Mouse (Mus musculus) kidney, postnatal 0 days (tissue): ENCODE data around the gene Tubb5. TPM values are rescaled to one million over a fixed set of nuclear protein-coding genes. Genes with fewer than 3 reads are reported as not detected.

ENCODE experiments used
- ATAC-seq: fragments of 200-750 bp; cut with Nextera tagmentation; replicated peaks from 2 replicates; pipeline ENCODE4 v1.8.0; 2017; ENCODE audit warnings: low read depth, moderate number of reproducible peaks, moderate TSS enrichment, moderate library complexity; ENCODE audit not compliant: low FRiP score
- DNase-seq: peaks from one replicate; pipeline ENCODE4 v3.0.0-alpha.2; 2016; ENCODE audit warnings: low spot score
- H3K27ac ChIP-seq: fragments of 300-500 bp; sonication (generic); 2 replicates; pipeline ENCODE4 v1.5.1; 2014; ENCODE audit warnings: mild to moderate bottlenecking
- H3K27me3 ChIP-seq: fragments of 300-500 bp; sonication (generic); 2 replicates; pipeline ENCODE4 v1.6.1; 2014; ENCODE audit warnings: low read length, mixed read lengths; ENCODE audit not compliant: insufficient read depth
- H3K36me3 ChIP-seq: fragments of 300-500 bp; sonication (generic); 2 replicates; pipeline ENCODE4 v1.6.1; 2014; ENCODE audit warnings: low read length, mixed read lengths; ENCODE audit not compliant: insufficient read depth
- H3K4me1 ChIP-seq: fragments of 300-500 bp; sonication (generic); replicated peaks from 2 replicates; pipeline ENCODE4 v1.6.1; 2014; ENCODE audit warnings: antibody characterized with exemption, low read length, mixed read lengths; ENCODE audit not compliant: insufficient read depth
- H3K4me2 ChIP-seq: fragments of 300-500 bp; sonication (generic); 2 replicates; pipeline ENCODE4 v1.6.1; 2014; ENCODE audit warnings: mild to moderate bottlenecking, low read length, moderate library complexity, mixed read lengths
- H3K4me3 ChIP-seq: fragments of 300-500 bp; sonication (generic); replicated peaks from 2 replicates; pipeline ENCODE4 v1.5.1; 2014; ENCODE audit warnings: low read depth, low read length
- H3K9ac ChIP-seq: fragments of 300-500 bp; sonication (generic); 2 replicates; pipeline ENCODE4 v1.6.1; 2014; ENCODE audit warnings: low read depth, low read length
- H3K9me3 ChIP-seq: fragments of 300-500 bp; sonication (generic); replicated peaks from 2 replicates; pipeline ENCODE4 v1.6.1; 2016; ENCODE audit warnings: low read length, inconsistent platforms, mixed read lengths
- CTCF ChIP-seq: IDR thresholded peaks from 2 replicates; pipeline ENCODE4 v1.5.1; 2016; ENCODE audit warnings: antibody characterized with exemption, low read depth, mild to moderate bottlenecking, moderate library complexity
- WGBS: fragments of 180-500 bp; shearing (Covaris S2); extraction: QIAGEN DNeasy Blood & Tissue Kit; methylation state at CpG from one replicate; pipeline ENCODE4 v1.1.7; 2014; 5-methylcytosine and 5-hydroxymethylcytosine counted together
- polyA plus RNA-seq: library from polyadenylated mRNA; unstranded; fragments of >200 nt; fragmentation: Nextera tagmentation; extraction: Ambion mirVana; gene quantifications from 2 replicates; pipeline ENCODE4 v1.2.1, GENCODE M21; 2015

Gene Tubb5
- polyA plus RNA-seq, 1 experiment from 2014 or later, result 503 TPM

GRCm38 (mm10) chr17:35810900-35811648 is 27.0 kb downstream of the Tubb5 start:
- Histone ChIP-seq H3K27me3 (no peaks in the 10 kb centered on the region), H3K4me2 (no peak overlapping the region), H3K9ac (no peak overlapping the region), H3K9me3 (no peaks in the 10 kb centered on the region), H3K4me1 (peaks cover 22% of the 10 kb centered on the region), H3K36me3 (no peaks in the 10 kb centered on the region), H3K27ac (no peak overlapping the region), H3K4me3 (no peak overlapping the region)
- ATAC-seq (no peak), DNase-seq (no peak)
- 72% methylated on average over 5 of the region's 5 CpGs for WGBS
- TF ChIP-seq CTCF, result no peak

- no peak for TF ChIP-seq CTCF
- WGBS, result 89% methylated on average over 11 of the region's 11 CpGs
- ATAC-seq (no peak), DNase-seq (no peak)
- Histone ChIP-seq H3K27ac (no peak overlapping the region), H3K9ac (no peak overlapping the region), H3K36me3 (no peaks in the 10 kb centered on the region), H3K4me3 (no peak overlapping the region), H3K4me1 (peaks cover 16% of the 10 kb centered on the region), H3K4me2 (no peak overlapping the region), H3K9me3 (no peaks in the 10 kb centered on the region), H3K27me3 (no peaks in the 10 kb centered on the region)
Measured at GRCm38 (mm10) chr17:35809395-35809794, 28.7 kb downstream of the Tubb5 start.

GRCm38 (mm10) chr17:35808073-35808472 is 30.0 kb downstream of the Tubb5 start:
- Histone ChIP-seq H3K4me3 (no peak overlapping the region), H3K9ac (no peak overlapping the region), H3K27me3 (no peaks in the 10 kb centered on the region), H3K4me1 (peaks cover 7% of the 10 kb centered on the region), H3K27ac (peak overlapping the region; percentile 2; the same call in 1 of the 2 replicates), H3K36me3 (no peaks in the 10 kb centered on the region), H3K4me2 (no peak overlapping the region), H3K9me3 (no peaks in the 10 kb centered on the region)
- ATAC-seq (no peak), DNase-seq (peak; percentile 22)
- 70% methylated on average over 9 of the region's 9 CpGs for WGBS
- no peak for TF ChIP-seq CTCF

GRCm38 (mm10) chr17:35803858-35804399 is 34.2 kb downstream of the Tubb5 start:
- Histone ChIP-seq H3K4me2 (no peak overlapping the region), H3K27me3 (no peaks in the 10 kb centered on the region), H3K4me1 (no peaks in the 10 kb centered on the region), H3K27ac (no peak overlapping the region), H3K36me3 (no peaks in the 10 kb centered on the region), H3K9ac (no peak overlapping the region), H3K9me3 (no peaks in the 10 kb centered on the region), H3K4me3 (no peak overlapping the region)
- no peak for DNase-seq
- TF ChIP-seq CTCF, result no peak
- 69% methylated on average over 4 of the region's 4 CpGs for WGBS
- no peak for ATAC-seq

- Histone ChIP-seq H3K36me3 (no peaks in the 10 kb centered on the region), H3K4me1 (no peaks in the 10 kb centered on the region), H3K4me2 (no peak overlapping the region), H3K27ac (no peak overlapping the region), H3K27me3 (no peaks in the 10 kb centered on the region), H3K9ac (no peak overlapping the region), H3K4me3 (no peak overlapping the region), H3K9me3 (no peaks in the 10 kb centered on the region)
- DNase-seq (no peak), ATAC-seq (no peak)
- no peak for TF ChIP-seq CTCF
- WGBS, result 45% methylated on average over 6 of the region's 6 CpGs
Measured at GRCm38 (mm10) chr17:35803020-35803419, 35.1 kb downstream of the Tubb5 start.

- Histone ChIP-seq H3K27me3 (no peaks in the 10 kb centered on the region), H3K4me3 (no peak overlapping the region), H3K4me1 (no peaks in the 10 kb centered on the region), H3K27ac (no peak overlapping the region), H3K4me2 (no peak overlapping the region), H3K36me3 (no peaks in the 10 kb centered on the region), H3K9ac (no peak overlapping the region), H3K9me3 (no peaks in the 10 kb centered on the region)
- ATAC-seq (no peak), DNase-seq (no peak)
- TF ChIP-seq CTCF, result no peak
- WGBS, result 88% methylated on average over 2 of the region's 2 CpGs
Measured at GRCm38 (mm10) chr17:35800905-35801304, 37.2 kb downstream of the Tubb5 start.

- no peak overlapping the region for H3K27ac ChIP-seq
- TF ChIP-seq CTCF, result no peak
- DNase-seq (no peak), ATAC-seq (no peak)
- H3K27me3 ChIP-seq, result no peaks in the 10 kb centered on the region
- no peak overlapping the region for H3K4me3 ChIP-seq
- no peaks in the 10 kb centered on the region for H3K9me3 ChIP-seq
- no peaks in the 10 kb centered on the region for H3K4me1 ChIP-seq
- no peak overlapping the region for H3K9ac ChIP-seq
- no peaks in the 10 kb centered on the region for H3K36me3 ChIP-seq
- 72% methylated on average over 5 of the region's 5 CpGs for WGBS
- no peak overlapping the region for H3K4me2 ChIP-seq
Measured at GRCm38 (mm10) chr17:35796835-35797234, 41.3 kb downstream of the Tubb5 start.
